Mouse (Mus musculus) heart, postnatal 0 days (tissue): ENCODE measurements around the gene Slc35b2. TPM values are rescaled to one million over a fixed set of nuclear protein-coding genes. Genes with fewer than 3 reads are reported as not detected.

ENCODE experiments used
- ATAC-seq: fragments of 200-750 bp; cut with Nextera tagmentation; 2 replicates; pipeline ENCODE4 v1.8.0; 2017; ENCODE audit warnings: low read depth, moderate number of reproducible peaks, moderate library complexity; ENCODE audit not compliant: insufficient read depth
- DNase-seq: peaks from one replicate; pipeline ENCODE4 v3.0.0-alpha.2; 2016; ENCODE audit warnings: low spot score
- H3K27ac ChIP-seq: fragments of 300-500 bp; sonication (generic); 2 replicates; pipeline ENCODE4 v1.5.1; 2014; ENCODE audit warnings: low read depth, mild to moderate bottlenecking
- H3K27me3 ChIP-seq: fragments of 300-500 bp; sonication (generic); 2 replicates; pipeline ENCODE4 v1.6.1; 2014; ENCODE audit warnings: low read length, mixed read lengths; ENCODE audit not compliant: control insufficient read depth, insufficient read depth
- H3K36me3 ChIP-seq: fragments of 300-500 bp; sonication (generic); replicated peaks from 2 replicates; pipeline ENCODE4 v1.6.1; 2014; ENCODE audit warnings: low read length, mixed read lengths; ENCODE audit not compliant: control insufficient read depth, insufficient read depth
- H3K4me1 ChIP-seq: fragments of 300-500 bp; sonication (generic); 2 replicates; pipeline ENCODE4 v1.6.1; 2014; ENCODE audit warnings: antibody characterized with exemption; ENCODE audit not compliant: control insufficient read depth, insufficient read depth
- H3K4me2 ChIP-seq: fragments of 300-500 bp; sonication (generic); 2 replicates; pipeline ENCODE4 v1.6.1; 2014; ENCODE audit warnings: low read depth, mild to moderate bottlenecking, low read length, moderate library complexity
- H3K4me3 ChIP-seq: fragments of 300-500 bp; sonication (generic); 2 replicates; pipeline ENCODE4 v1.5.1; 2014; ENCODE audit warnings: low read depth, low read length
- H3K9ac ChIP-seq: fragments of 300-500 bp; sonication (generic); replicated peaks from 2 replicates; pipeline ENCODE4 v1.6.1; 2014; ENCODE audit warnings: low read depth, low read length, mixed read lengths
- H3K9me3 ChIP-seq: fragments of 300-500 bp; sonication (generic); replicated peaks from 2 replicates; pipeline ENCODE4 v1.6.1; 2016; ENCODE audit warnings: low read length; ENCODE audit not compliant: control insufficient read depth
- CTCF ChIP-seq: IDR thresholded peaks from 2 replicates; pipeline ENCODE4 v1.5.1; 2016; ENCODE audit warnings: antibody characterized with exemption, control low read depth, low read depth
- EP300 ChIP-seq: IDR thresholded peaks from 2 replicates; pipeline ENCODE4 v1.6.1; 2016; ENCODE audit warnings: antibody characterized with exemption, low read depth
- WGBS: fragments of 180-500 bp; shearing (Covaris S2); extraction: QIAGEN DNeasy Blood & Tissue Kit; methylation state at CpG from one replicate; pipeline ENCODE4 v1.1.7; 2014; 5-methylcytosine and 5-hydroxymethylcytosine counted together
- polyA plus RNA-seq: library from polyadenylated mRNA; unstranded; fragments of >200 nt; fragmentation: Nextera tagmentation; extraction: Ambion mirVana; gene quantifications from 2 replicates; pipeline ENCODE4 v1.2.1, GENCODE M21; 2015
- total RNA-seq: library from RNA; depleted of rRNA; stranded (reverse); fragments of >200 nt; gene quantifications from 2 replicates; pipeline ENCODE4 v1.2.3, GENCODE M21; 2014; ENCODE audit warnings: low replicate concordance

Slc35b2 gene
- total and polyA plus RNA-seq, 2 experiments from 2014 or later, result 64.8 to 137 TPM

- H3K9me3 ChIP-seq, result no peaks in the 10 kb centered on the region
- TF ChIP-seq CTCF (no peak), EP300 (no peak)
- ATAC-seq, result no peak
- H3K27ac ChIP-seq, result no peak overlapping the region
- WGBS, result 20% methylated on average over 6 of the region's 6 CpGs
- H3K4me1 ChIP-seq, result peaks cover 14% of the 10 kb centered on the region
- H3K4me2 ChIP-seq, result no peak overlapping the region
- H3K27me3 ChIP-seq, result peaks cover 90% of the 10 kb centered on the region
- H3K36me3 ChIP-seq, result no peaks in the 10 kb centered on the region
- H3K9ac ChIP-seq, result no peak overlapping the region
- H3K4me3 ChIP-seq, result no peak overlapping the region
- no peak for DNase-seq
Observed at GRCm38 (mm10) chr17:45542129-45542528, 21.5 kb upstream of the Slc35b2 start.

DNA sequence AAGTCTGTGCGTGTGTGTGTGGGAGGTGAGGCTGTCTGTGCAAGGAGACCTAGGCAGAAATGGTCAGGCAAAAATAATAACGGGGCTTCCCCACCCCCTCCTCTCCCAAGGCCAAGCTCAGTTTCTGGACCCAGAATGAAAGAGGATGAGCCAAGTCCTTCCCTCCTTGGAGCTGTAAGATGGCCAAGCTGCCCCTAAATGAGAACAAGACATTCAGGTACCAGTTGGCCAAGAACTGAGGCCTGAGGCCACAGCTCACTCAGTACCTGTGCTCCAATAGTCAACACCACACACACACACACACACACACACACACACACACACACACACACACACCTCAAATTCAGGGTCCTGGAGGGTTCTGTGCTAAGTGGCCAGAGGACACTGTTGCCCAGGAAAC is 21.0 kb upstream of the Slc35b2 start:
- Histone ChIP-seq H3K4me2 (no peak overlapping the region), H3K4me3 (no peak overlapping the region), H3K4me1 (peaks cover 14% of the 10 kb centered on the region), H3K27ac (no peak overlapping the region), H3K36me3 (no peaks in the 10 kb centered on the region), H3K27me3 (peaks cover 93% of the 10 kb centered on the region), H3K9ac (no peak overlapping the region), H3K9me3 (no peaks in the 10 kb centered on the region)
- TF ChIP-seq CTCF, result no peak
- TF ChIP-seq EP300, result no peak
- no peak for DNase-seq
- ATAC-seq, result no peak
- 73% methylated on average over 2 of the region's 2 CpGs for WGBS

- Histone ChIP-seq H3K4me1 (peaks cover 14% of the 10 kb centered on the region), H3K9me3 (no peaks in the 10 kb centered on the region), H3K9ac (no peak overlapping the region), H3K27ac (no peak overlapping the region), H3K27me3 (peaks cover 97% of the 10 kb centered on the region), H3K36me3 (no peaks in the 10 kb centered on the region), H3K4me3 (no peak overlapping the region), H3K4me2 (no peak overlapping the region)
- ATAC-seq (no peak), DNase-seq (no peak)
- TF ChIP-seq EP300 (no peak), CTCF (no peak)
- WGBS, result 15% methylated on average over 1 of the region's 1 CpGs
Observed at GRCm38 (mm10) chr17:45543115-45543514, 20.6 kb upstream of the Slc35b2 start.

DNA sequence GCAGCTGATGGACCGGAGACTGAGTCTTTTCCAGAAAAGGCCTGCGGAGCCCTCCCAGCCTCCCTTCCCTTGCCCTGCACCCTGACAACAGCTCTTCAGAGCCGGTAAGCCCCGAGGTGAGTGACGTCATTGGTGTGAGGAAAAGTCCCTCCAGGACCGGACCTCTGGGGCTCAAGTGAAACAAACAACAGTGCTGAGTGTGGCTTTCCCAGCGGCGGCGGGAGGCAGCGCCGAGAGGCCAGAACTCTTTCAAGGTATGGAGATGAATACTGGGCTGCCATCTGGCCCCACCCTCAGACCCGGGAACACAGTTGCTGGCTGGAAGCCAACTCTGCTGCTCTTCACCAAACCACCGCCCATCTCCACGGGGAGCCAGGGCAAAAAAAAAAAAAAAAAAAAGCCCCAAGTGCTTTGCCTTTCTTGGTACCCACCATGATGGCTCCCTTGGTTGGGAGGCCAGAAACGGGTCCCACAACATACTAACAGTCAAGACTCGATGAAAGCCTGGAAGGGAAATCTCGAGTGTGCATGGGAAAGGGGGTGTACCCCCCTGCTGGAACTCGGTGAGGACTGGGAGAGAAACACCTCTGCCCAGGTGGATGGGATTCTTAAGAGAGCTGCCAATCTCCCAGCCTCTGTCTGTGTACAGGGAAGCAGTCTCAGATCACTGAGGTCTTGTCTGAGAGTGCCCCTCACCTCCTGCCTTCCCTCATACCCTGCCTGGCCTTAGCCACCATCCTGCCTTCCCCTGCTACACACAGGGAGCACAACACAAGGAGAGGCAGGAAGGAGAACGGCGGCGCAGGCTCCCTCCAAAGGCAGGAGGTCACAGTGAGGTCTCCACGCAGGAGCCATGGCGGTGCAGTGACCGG is 19.4 kb upstream of the Slc35b2 start:
- no peak overlapping the region for H3K9ac ChIP-seq
- peaks cover 19% of the 10 kb centered on the region for H3K4me1 ChIP-seq
- TF ChIP-seq EP300 (no peak), CTCF (no peak)
- H3K27me3 ChIP-seq, result peaks cover 98% of the 10 kb centered on the region
- no peaks in the 10 kb centered on the region for H3K9me3 ChIP-seq
- DNase-seq (no peak), ATAC-seq (no peak)
- H3K36me3 ChIP-seq, result no peaks in the 10 kb centered on the region
- peak overlapping the region; percentile 54; the same call in 1 of the 2 replicates for H3K4me2 ChIP-seq
- no peak overlapping the region for H3K27ac ChIP-seq
- WGBS, result 9% methylated on average over 24 of the region's 24 CpGs
- peak overlapping the region; percentile 32; the same call in 1 of the 2 replicates for H3K4me3 ChIP-seq

DNA sequence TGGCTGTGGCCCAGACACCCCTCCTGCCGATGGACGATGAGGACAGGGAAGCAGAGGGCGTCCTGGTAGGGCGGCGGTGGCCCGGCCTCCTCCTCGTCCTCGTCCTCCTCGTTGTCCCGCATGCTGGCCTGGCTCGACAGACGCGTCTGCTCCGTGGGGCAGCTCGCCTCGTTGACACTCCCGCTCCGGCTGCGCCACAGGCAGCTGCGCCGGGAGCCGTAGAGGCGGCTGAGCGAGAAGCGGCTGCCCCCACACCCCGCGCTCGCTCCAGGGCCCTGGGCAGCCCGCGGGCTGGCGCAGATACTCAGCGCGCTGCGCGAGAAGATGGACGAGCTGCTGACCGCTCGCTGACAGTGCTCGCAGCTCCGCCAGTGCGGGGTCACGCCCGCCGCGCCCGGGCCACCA is 18.8 kb upstream of the Slc35b2 start:
- Histone ChIP-seq H3K4me3 (peak overlapping the region; percentile 32), H3K4me2 (peak overlapping the region; percentile 54), H3K9ac (no peak overlapping the region), H3K9me3 (no peaks in the 10 kb centered on the region), H3K36me3 (no peaks in the 10 kb centered on the region), H3K27ac (no peak overlapping the region), H3K27me3 (peaks cover 99% of the 10 kb centered on the region), H3K4me1 (peaks cover 25% of the 10 kb centered on the region)
- WGBS, result 4% methylated on average over 42 of the region's 46 CpGs
- ATAC-seq, result no peak
- no peak for DNase-seq
- TF ChIP-seq CTCF (no peak), EP300 (no peak)
